Mouse (Mus musculus): ENCODE measurements around the gene Usp24. TPM values are rescaled to one million over a fixed set of nuclear protein-coding genes. Genes with fewer than 3 reads are reported as not detected.
A peak's percentile ranks its signal among the peaks of the same experiment; 100 is the strongest.

The Usp24 gene
- polyA plus RNA-seq, 1 experiment from 2014 or later = 12.5 TPM

- H3K27me3 ChIP-seq (ENCODE audit: control insufficient read depth, insufficient read depth, low read length) = no peaks in the 10 kb centered on the region; the same call in 1 of the 2 replicates
- DNase-seq (ENCODE audit: low spot score) (peak; percentile 84), ATAC-seq (ENCODE audit: low FRiP score) (peak; percentile 61; the same call in 1 of the 2 replicates)
- no peaks in the 10 kb centered on the region for H3K36me3 ChIP-seq (ENCODE audit: control insufficient read depth, insufficient read depth, low read length)
- 17% methylated on average over 3 of the region's 3 CpGs for WGBS
- H3K4me3 ChIP-seq (ENCODE audit: low read depth, low read length) = no peak overlapping the region
- no peak overlapping the region for H3K9ac ChIP-seq (ENCODE audit: low read depth, low read length)
- no peaks in the 10 kb centered on the region for H3K4me1 ChIP-seq (replicated peaks; ENCODE audit: control insufficient read depth, insufficient read depth, low read length)
- no peak overlapping the region for H3K4me2 ChIP-seq (replicated peaks; ENCODE audit: low read depth, low read length)
- no peak overlapping the region for H3K27ac ChIP-seq (ENCODE audit: low read depth, low read length)
- H3K9me3 ChIP-seq (ENCODE audit: control insufficient read depth, low read length) = no peaks in the 10 kb centered on the region
Observed at GRCm38 (mm10) chr4:106472335-106472734, 156.3 kb downstream of the Usp24 start.

GRCm38 (mm10) chr4:106474241-106474640 lies 158.2 kb downstream of the Usp24 start:
- Histone ChIP-seq H3K9ac (ENCODE audit: low read depth, low read length) (no peak overlapping the region), H3K27me3 (ENCODE audit: control insufficient read depth, insufficient read depth, low read length) (no peaks in the 10 kb centered on the region; the same call in 1 of the 2 replicates), H3K4me3 (ENCODE audit: low read depth, low read length) (no peak overlapping the region), H3K9me3 (ENCODE audit: control insufficient read depth, low read length) (no peaks in the 10 kb centered on the region), H3K27ac (ENCODE audit: low read depth, low read length) (no peak overlapping the region), H3K4me2 (replicated peaks; ENCODE audit: low read depth, low read length) (no peak overlapping the region), H3K36me3 (ENCODE audit: control insufficient read depth, insufficient read depth, low read length) (no peaks in the 10 kb centered on the region), H3K4me1 (replicated peaks; ENCODE audit: control insufficient read depth, insufficient read depth, low read length) (no peaks in the 10 kb centered on the region)
- 7% methylated on average over 6 of the region's 6 CpGs for WGBS
- peak; percentile 59 for ATAC-seq (ENCODE audit: low FRiP score)
- peak; percentile 87 for DNase-seq (ENCODE audit: low spot score)

GRCm38 (mm10) chr4:106480545-106480944 lies 164.5 kb downstream of the Usp24 start:
- H3K27ac ChIP-seq (ENCODE audit: low read depth, low read length) = no peak overlapping the region
- no peak overlapping the region for H3K4me2 ChIP-seq (replicated peaks; ENCODE audit: low read depth, low read length)
- no peaks in the 10 kb centered on the region for H3K36me3 ChIP-seq (ENCODE audit: control insufficient read depth, insufficient read depth, low read length)
- DNase-seq (ENCODE audit: low spot score) (no peak), ATAC-seq (ENCODE audit: low FRiP score) (no peak)
- H3K9me3 ChIP-seq (ENCODE audit: control insufficient read depth, low read length) = no peaks in the 10 kb centered on the region
- H3K4me1 ChIP-seq (replicated peaks; ENCODE audit: control insufficient read depth, insufficient read depth, low read length) = no peaks in the 10 kb centered on the region
- no peak overlapping the region for H3K9ac ChIP-seq (ENCODE audit: low read depth, low read length)
- WGBS = 77% methylated on average over 3 of the region's 3 CpGs
- no peak overlapping the region for H3K4me3 ChIP-seq (ENCODE audit: low read depth, low read length)
- no peaks in the 10 kb centered on the region for H3K27me3 ChIP-seq (ENCODE audit: control insufficient read depth, insufficient read depth, low read length)

- DNase-seq (ENCODE audit: low spot score) (no peak), ATAC-seq (ENCODE audit: low FRiP score) (no peak)
- Histone ChIP-seq H3K4me3 (ENCODE audit: low read depth, low read length) (no peak overlapping the region), H3K36me3 (ENCODE audit: control insufficient read depth, insufficient read depth, low read length) (no peaks in the 10 kb centered on the region), H3K4me1 (replicated peaks; ENCODE audit: control insufficient read depth, insufficient read depth, low read length) (no peaks in the 10 kb centered on the region), H3K27me3 (ENCODE audit: control insufficient read depth, insufficient read depth, low read length) (no peaks in the 10 kb centered on the region), H3K4me2 (replicated peaks; ENCODE audit: low read depth, low read length) (no peak overlapping the region), H3K9ac (ENCODE audit: low read depth, low read length) (no peak overlapping the region), H3K27ac (ENCODE audit: low read depth, low read length) (no peak overlapping the region), H3K9me3 (ENCODE audit: control insufficient read depth, low read length) (no peaks in the 10 kb centered on the region)
- WGBS = 41% methylated on average over 7 of the region's 7 CpGs
Observed at GRCm38 (mm10) chr4:106483215-106483727, 167.3 kb downstream of the Usp24 start.

GRCm38 (mm10) chr4:106483831-106484230 lies 167.8 kb downstream of the Usp24 start:
- no peaks in the 10 kb centered on the region for H3K9me3 ChIP-seq (ENCODE audit: control insufficient read depth, low read length)
- H3K27ac ChIP-seq (ENCODE audit: low read depth, low read length) = no peak overlapping the region
- no peaks in the 10 kb centered on the region for H3K4me1 ChIP-seq (replicated peaks; ENCODE audit: control insufficient read depth, insufficient read depth, low read length)
- WGBS = 92% methylated on average over 1 of the region's 1 CpGs
- DNase-seq (ENCODE audit: low spot score) (no peak), ATAC-seq (ENCODE audit: low FRiP score) (no peak)
- no peak overlapping the region for H3K9ac ChIP-seq (ENCODE audit: low read depth, low read length)
- H3K27me3 ChIP-seq (ENCODE audit: control insufficient read depth, insufficient read depth, low read length) = no peaks in the 10 kb centered on the region
- no peak overlapping the region for H3K4me2 ChIP-seq (replicated peaks; ENCODE audit: low read depth, low read length)
- no peaks in the 10 kb centered on the region for H3K36me3 ChIP-seq (ENCODE audit: control insufficient read depth, insufficient read depth, low read length)
- H3K4me3 ChIP-seq (ENCODE audit: low read depth, low read length) = no peak overlapping the region

- no peaks in the 10 kb centered on the region for H3K4me1 ChIP-seq (replicated peaks; ENCODE audit: control insufficient read depth, insufficient read depth, low read length)
- H3K4me3 ChIP-seq (ENCODE audit: low read depth, low read length) = no peak overlapping the region
- 70% methylated on average over 4 of the region's 4 CpGs for WGBS
- no peak overlapping the region for H3K4me2 ChIP-seq (replicated peaks; ENCODE audit: low read depth, low read length)
- H3K27ac ChIP-seq (ENCODE audit: low read depth, low read length) = no peak overlapping the region
- DNase-seq (ENCODE audit: low spot score) (no peak), ATAC-seq (ENCODE audit: low FRiP score) (no peak)
- H3K9me3 ChIP-seq (ENCODE audit: control insufficient read depth, low read length) = no peaks in the 10 kb centered on the region
- H3K36me3 ChIP-seq (ENCODE audit: control insufficient read depth, insufficient read depth, low read length) = no peaks in the 10 kb centered on the region
- no peaks in the 10 kb centered on the region for H3K27me3 ChIP-seq (ENCODE audit: control insufficient read depth, insufficient read depth, low read length)
- H3K9ac ChIP-seq (ENCODE audit: low read depth, low read length) = no peak overlapping the region
Observed at GRCm38 (mm10) chr4:106490620-106491019, 174.6 kb downstream of the Usp24 start.

Other genes with a start within 250 kb of the Usp24 start
- 0.68 and 0.81 TPM in 2 replicates for gene Pcsk9, start 148.1 kb downstream of the Usp24 start, polyA plus RNA-seq (2014; fragmentation: Nextera tagmentation; extraction: Ambion mirVana)
- not detected in 2 replicates for gene Bsnd, start 176.1 kb downstream of the Usp24 start, polyA plus RNA-seq (2014; fragmentation: Nextera tagmentation; extraction: Ambion mirVana)
- gene Dhcr24, start 244.8 kb downstream of the Usp24 start, polyA plus RNA-seq (2014; fragmentation: Nextera tagmentation; extraction: Ambion mirVana) = 29.6 and 34.9 TPM in 2 replicates